Mouse (Mus musculus) limb, embryonic 14.5 days (tissue): Measurements from ENCODE around the gene 4931414P19Rik. TPM values are rescaled to one million over a fixed set of nuclear protein-coding genes. Genes with fewer than 3 reads are reported as not detected.
A peak's percentile ranks its signal among the peaks of the same experiment; 100 is the strongest.

Experiments
- ATAC-seq: fragments of 200-750 bp; cut with Nextera tagmentation; 2 replicates; pipeline ENCODE4 v1.8.0; 2017; ENCODE audit warnings: low read depth, moderate number of reproducible peaks, moderate TSS enrichment; ENCODE audit not compliant: low FRiP score
- DNase-seq: peaks from one replicate; pipeline ENCODE4 v3.0.0-alpha.2; 2015; ENCODE audit warnings: low spot score
- H3K27ac ChIP-seq: fragments of 300-500 bp; sonication (generic); replicated peaks from 2 replicates; pipeline ENCODE4 v1.5.1; 2014; ENCODE audit warnings: low read depth, mild to moderate bottlenecking, low read length, moderate library complexity, mixed read lengths
- H3K27me3 ChIP-seq: fragments of 300-500 bp; sonication (generic); 2 replicates; pipeline ENCODE4 v1.6.1; 2014; ENCODE audit warnings: low read length, mixed read lengths; ENCODE audit not compliant: control insufficient read depth, insufficient read depth
- H3K36me3 ChIP-seq: fragments of 300-500 bp; sonication (generic); 2 replicates; pipeline ENCODE4 v1.6.1; 2014; ENCODE audit warnings: mild to moderate bottlenecking, low read length, moderate library complexity, mixed read lengths; ENCODE audit not compliant: control insufficient read depth, insufficient read depth
- H3K4me1 ChIP-seq: fragments of 300-500 bp; sonication (generic); 2 replicates; pipeline ENCODE4 v1.6.1; 2014; ENCODE audit warnings: antibody characterized with exemption, low read length, mixed read lengths; ENCODE audit not compliant: control insufficient read depth, insufficient read depth
- H3K4me2 ChIP-seq: fragments of 300-500 bp; sonication (generic); replicated peaks from 2 replicates; pipeline ENCODE4 v1.6.1; 2014; ENCODE audit warnings: low read depth, mild to moderate bottlenecking, low read length, moderate library complexity; ENCODE audit not compliant: severe bottlenecking
- H3K4me3 ChIP-seq: fragments of 300-500 bp; sonication (generic); replicated peaks from 2 replicates; pipeline ENCODE4 v1.5.1; 2014; ENCODE audit warnings: low read length
- H3K9ac ChIP-seq: fragments of 300-500 bp; sonication (generic); 2 replicates; pipeline ENCODE4 v1.6.1; 2014; ENCODE audit warnings: mild to moderate bottlenecking, low read depth, low read length, moderate library complexity; ENCODE audit not compliant: severe bottlenecking
- H3K9me3 ChIP-seq: fragments of 300-500 bp; sonication (generic); 2 replicates; pipeline ENCODE4 v1.6.1; 2016; ENCODE audit warnings: low read length; ENCODE audit not compliant: control insufficient read depth
- POLR2A ChIP-seq: fragments of 200-500 bp; IDR thresholded peaks from 2 replicates; pipeline ENCODE4 v1.8.0; 2012; ENCODE audit warnings: inconsistent platforms, mild to moderate bottlenecking, moderate library complexity, borderline replicate concordance; ENCODE audit not compliant: insufficient read depth, insufficient read length; ENCODE audit errors: extremely low read depth
- WGBS: fragments of 180-500 bp; shearing (Covaris S2); extraction: QIAGEN DNeasy Blood & Tissue Kit; methylation state at CpG from one replicate; pipeline ENCODE4 v1.1.7; 2014; 5-methylcytosine and 5-hydroxymethylcytosine counted together
- polyA plus RNA-seq, 2 experiments: library from polyadenylated mRNA; depleted of rRNA in 1 of 2; stranded (reverse) in 1 of 2; unstranded in 1 of 2; fragments of >200 nt; fragmentation: Nextera tagmentation in 1 of 2; extraction: Ambion mirVana in 1 of 2; gene quantifications; 2 replicates each; pipeline versions ENCODE4 v1.2.1 to v1.2.3; 2012 to 2014

4931414P19Rik gene
- polyA plus RNA-seq, 2 experiments = 4.4 to 14.0 TPM

DNA sequence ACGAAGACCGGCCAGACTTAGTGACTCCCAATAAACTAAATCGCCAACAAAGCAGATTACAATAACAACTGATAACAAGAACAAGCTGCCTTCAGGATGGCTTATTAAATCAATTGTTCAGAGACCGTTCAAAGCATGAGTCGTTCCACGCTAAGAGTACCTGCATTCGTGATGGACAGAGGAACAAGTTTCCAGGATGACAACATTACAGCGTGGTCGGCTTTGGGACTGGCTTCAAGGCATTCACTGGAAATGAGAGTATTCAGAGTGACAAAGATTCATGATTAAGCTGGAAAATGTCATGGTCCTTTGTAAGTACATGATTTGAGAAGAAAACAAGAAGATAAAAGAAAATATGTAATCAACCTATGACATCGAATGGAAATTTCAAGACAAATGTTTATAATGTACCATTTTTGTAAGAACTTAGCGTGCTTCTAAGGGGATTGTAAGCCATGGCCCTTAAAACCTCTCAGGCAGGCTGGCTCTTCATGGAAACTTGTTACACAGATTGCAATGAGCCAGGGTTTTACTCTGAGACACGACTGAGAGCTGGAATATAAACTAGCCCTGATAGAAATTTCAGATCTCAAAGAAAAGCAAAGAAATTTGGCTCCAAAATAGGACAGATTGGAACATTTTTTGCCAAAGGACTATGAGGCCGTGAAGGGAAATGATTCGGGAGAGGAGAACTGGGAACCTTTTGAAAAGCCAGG, 45.1 kb downstream of the 4931414P19Rik start:
- Histone ChIP-seq H3K27me3 (no peaks in the 10 kb centered on the region), H3K36me3 (no peaks in the 10 kb centered on the region), H3K4me1 (no peaks in the 10 kb centered on the region), H3K27ac (no peak overlapping the region), H3K4me2 (no peak overlapping the region), H3K4me3 (no peak overlapping the region), H3K9ac (no peak overlapping the region), H3K9me3 (no peaks in the 10 kb centered on the region)
- ATAC-seq = no peak
- no peak for TF ChIP-seq POLR2A
- 81% methylated on average over 14 of the region's 14 CpGs for WGBS
- DNase-seq = no peak

DNA sequence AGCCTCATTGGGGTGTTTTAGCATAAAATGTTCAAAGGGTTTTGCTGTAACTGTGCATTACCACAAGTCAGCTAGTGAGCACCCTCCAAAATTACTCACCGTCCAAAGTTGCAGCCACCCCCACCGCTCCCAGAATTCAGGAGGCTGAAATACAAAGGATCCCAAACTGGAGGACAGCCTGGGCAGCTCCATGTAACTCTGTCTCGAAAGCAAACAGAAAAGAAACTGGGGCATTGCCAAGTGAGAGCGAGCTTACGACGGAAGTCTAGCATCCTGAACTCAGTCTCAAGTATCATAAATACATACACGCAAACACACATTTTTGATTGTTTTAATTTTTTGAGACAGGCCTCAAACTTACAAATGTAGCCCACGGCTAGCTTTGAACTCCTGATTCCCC, 48.5 kb downstream of the 4931414P19Rik start:
- no peak overlapping the region for H3K9ac ChIP-seq
- no peaks in the 10 kb centered on the region for H3K36me3 ChIP-seq
- WGBS = 84% methylated on average over 8 of the region's 8 CpGs
- no peak for TF ChIP-seq POLR2A
- no peak overlapping the region for H3K4me2 ChIP-seq
- no peak overlapping the region for H3K27ac ChIP-seq
- 0 out of 2 replicates have a peak, but pooled peaks cover 2% of the 10 kb centered on the region for H3K4me1 ChIP-seq
- H3K9me3 ChIP-seq = no peaks in the 10 kb centered on the region
- H3K27me3 ChIP-seq = no peaks in the 10 kb centered on the region
- no peak for DNase-seq
- no peak overlapping the region for H3K4me3 ChIP-seq
- ATAC-seq = no peak

DNA sequence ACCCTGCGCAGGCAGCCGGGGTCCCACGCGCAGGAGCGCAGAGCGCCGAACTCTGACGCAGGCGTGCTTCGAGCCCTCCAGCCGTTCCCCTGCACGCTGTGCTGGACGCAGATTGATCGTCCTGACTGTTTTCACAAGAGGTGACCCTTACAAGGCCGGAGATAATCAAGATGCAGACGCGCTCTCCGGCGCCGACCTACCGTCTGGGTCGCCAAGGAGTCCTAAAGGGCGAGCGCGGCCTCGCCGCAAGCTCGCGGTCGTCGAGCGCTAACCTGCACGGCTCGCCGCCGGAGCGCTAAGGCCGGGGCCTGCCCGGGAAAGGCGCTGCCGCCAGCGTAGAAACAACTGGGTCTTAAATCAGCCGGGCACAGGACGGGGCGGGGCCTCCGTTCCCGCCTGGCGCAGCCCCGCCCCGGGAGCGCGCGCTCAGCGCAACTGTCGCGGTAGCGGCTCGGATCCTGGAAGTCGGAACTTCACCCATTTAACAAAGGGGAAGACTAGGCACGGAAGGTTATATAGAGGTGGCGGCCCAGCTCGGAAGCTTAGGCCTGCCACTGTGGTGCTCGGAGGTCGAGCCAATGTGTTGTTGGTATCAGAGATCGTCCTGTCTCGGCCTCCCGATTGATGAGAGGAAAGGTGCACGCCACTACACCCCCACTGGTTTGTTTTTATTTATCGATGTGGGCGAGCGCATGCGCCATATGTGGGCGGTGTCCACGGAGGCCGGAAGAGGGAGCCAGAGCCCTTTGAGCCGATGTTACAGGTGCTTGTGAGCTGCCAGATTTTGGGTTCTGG, 51.6 kb downstream of the 4931414P19Rik start, which contains the start of gene Haus4:
Gene Haus4, minus strand, starts transcription at position 642 of the 795 bp plus-strand sequence.
- H3K4me1 ChIP-seq = 0 out of 2 replicates have a peak, but pooled peaks cover 2% of the 10 kb centered on the region
- peak within 1 kb of the TSS; percentile 52 for H3K4me3 ChIP-seq
- no peaks in the 10 kb centered on the region for H3K27me3 ChIP-seq
- peak within 1 kb of the TSS; percentile 78 for H3K27ac ChIP-seq
- peak; percentile 93 for ATAC-seq
- H3K4me2 ChIP-seq = peak within 1 kb of the TSS; percentile 78
- peak; percentile 74; the same call in 1 of the 2 replicates for TF ChIP-seq POLR2A
- H3K9ac ChIP-seq = peak within 1 kb of the TSS; percentile 75
- no peaks in the 10 kb centered on the region for H3K9me3 ChIP-seq
- under 1% methylated on average over 70 of the region's 76 CpGs for WGBS
- peak; percentile 87 for DNase-seq
- H3K36me3 ChIP-seq = peaks cover 12% of the 10 kb centered on the region

DNA sequence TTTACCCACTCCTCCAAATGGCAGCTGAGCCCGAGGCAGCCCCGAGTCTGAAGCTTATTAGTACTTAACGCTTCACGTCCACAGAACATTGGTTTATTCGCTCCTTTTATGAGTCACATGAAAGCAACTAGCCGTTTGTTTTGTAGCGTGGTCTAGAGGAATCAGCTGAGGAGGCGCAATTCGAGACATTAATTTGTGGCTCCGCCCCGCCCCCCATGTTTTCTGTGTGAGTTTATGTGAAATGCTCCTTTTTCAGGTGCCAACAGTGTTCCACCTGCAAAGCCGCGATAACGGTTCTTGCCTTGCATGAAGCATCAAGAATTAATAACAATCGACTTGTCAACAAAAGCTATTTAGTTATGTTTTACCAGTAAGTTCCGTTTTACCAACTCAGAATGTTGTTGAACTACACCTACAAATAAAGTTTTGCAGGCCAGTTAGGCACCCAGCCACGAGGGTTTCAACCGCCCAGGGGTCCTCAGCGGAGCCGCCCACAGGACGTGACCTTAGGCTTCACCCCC, 52.3 kb downstream of the 4931414P19Rik start:
- H3K4me1 ChIP-seq = 0 out of 2 replicates have a peak, but pooled peaks cover 2% of the 10 kb centered on the region
- H3K27me3 ChIP-seq = no peaks in the 10 kb centered on the region
- peak overlapping the region; percentile 75 for H3K9ac ChIP-seq
- peaks cover 18% of the 10 kb centered on the region for H3K36me3 ChIP-seq
- ATAC-seq (no peak), DNase-seq (peak; percentile 44)
- no peaks in the 10 kb centered on the region for H3K9me3 ChIP-seq
- H3K4me3 ChIP-seq = peak overlapping the region; percentile 52
- 1% methylated on average over 21 of the region's 21 CpGs for WGBS
- TF ChIP-seq POLR2A = no peak
- H3K27ac ChIP-seq = peak overlapping the region; percentile 78
- H3K4me2 ChIP-seq = peak overlapping the region; percentile 78

DNA sequence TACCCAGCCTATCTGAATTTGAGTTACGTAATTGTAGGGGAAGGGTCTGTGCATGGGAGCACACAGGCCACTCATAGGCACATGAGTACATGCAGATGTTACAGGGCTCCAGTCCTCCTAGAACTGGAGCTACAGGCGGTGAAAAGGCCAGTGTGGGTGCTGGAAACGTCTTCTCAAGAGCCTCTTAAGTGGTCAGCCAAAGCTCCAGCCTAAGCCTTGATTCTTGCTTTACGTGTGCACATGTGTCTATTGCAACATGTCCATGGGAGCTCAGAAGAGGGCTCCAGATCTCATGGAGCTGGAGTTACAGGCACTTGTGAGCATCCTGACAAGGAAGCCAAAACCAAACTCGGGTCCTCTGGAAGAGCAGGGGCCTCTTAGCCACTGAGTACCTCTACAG, 61.1 kb downstream of the 4931414P19Rik start:
- Histone ChIP-seq H3K27ac (no peak overlapping the region), H3K9me3 (no peaks in the 10 kb centered on the region), H3K27me3 (no peaks in the 10 kb centered on the region), H3K4me2 (no peak overlapping the region), H3K4me3 (no peak overlapping the region), H3K9ac (no peak overlapping the region), H3K4me1 (no peaks in the 10 kb centered on the region), H3K36me3 (peaks cover 64% of the 10 kb centered on the region)
- no peak for DNase-seq
- no peak for ATAC-seq
- TF ChIP-seq POLR2A = no peak
- WGBS = 88% methylated on average over 5 of the region's 5 CpGs
